Mouse (Mus musculus): ENCODE measurements around the gene Rabgap1l.
"Not testable (repeated sequence)": the region's sequence is repeated elsewhere in the genome, so short reads cannot be mapped to it uniquely, and the experiment has no call there.

The Rabgap1l gene

GRCm38 (mm10) chr1:160703813-160704212, 89.2 kb downstream of the Rabgap1l start:
- in situ Hi-C loops (cut with MboI, MseI), result no loop called here

GRCm38 (mm10) chr1:160693094-160693447, 99.9 kb downstream of the Rabgap1l start:
- in situ Hi-C loops (cut with MboI, MseI), result no loop called here

- in situ Hi-C loops (cut with MboI, MseI), result no loop called here
Observed at GRCm38 (mm10) chr1:160692224-160693093, 100.6 kb downstream of the Rabgap1l start.

GRCm38 (mm10) chr1:160691196-160691590, 101.8 kb downstream of the Rabgap1l start:
- in situ Hi-C loops (cut with MboI, MseI), result no loop called here

- in situ Hi-C loops (cut with MboI, MseI), result no loop called here
Observed at GRCm38 (mm10) chr1:160690516-160691195, 102.4 kb downstream of the Rabgap1l start.

GRCm38 (mm10) chr1:160689511-160689910, 103.5 kb downstream of the Rabgap1l start:
- in situ Hi-C loops (cut with MboI, MseI), result no loop called here

GRCm38 (mm10) chr1:160684251-160684650, 108.8 kb downstream of the Rabgap1l start:
- in situ Hi-C loops (cut with MboI, MseI), result no loop called here

GRCm38 (mm10) chr1:160681398-160682050, 111.5 kb downstream of the Rabgap1l start:
- in situ Hi-C loops (cut with MboI, MseI), result no loop called here

GRCm38 (mm10) chr1:160674763-160675162, 118.2 kb downstream of the Rabgap1l start:
- in situ Hi-C loops (cut with MboI, MseI), result no loop called here

GRCm38 (mm10) chr1:160672088-160672814, 120.8 kb downstream of the Rabgap1l start:
- in situ Hi-C loops (cut with MboI, MseI), result no loop called here

- in situ Hi-C loops (cut with MboI, MseI), result no loop called here
Observed at GRCm38 (mm10) chr1:160655806-160656470, 137.1 kb downstream of the Rabgap1l start.

- in situ Hi-C loops (cut with MboI, MseI), result no loop called here
Observed at GRCm38 (mm10) chr1:160651691-160652090, 141.3 kb downstream of the Rabgap1l start.

- in situ Hi-C loops (cut with MboI, MseI), result no loop called here
Observed at GRCm38 (mm10) chr1:160645416-160645815, 147.6 kb downstream of the Rabgap1l start.

- in situ Hi-C loops (cut with MboI, MseI), result no loop called here
Observed at GRCm38 (mm10) chr1:160628213-160628932, 164.6 kb downstream of the Rabgap1l start.

GRCm38 (mm10) chr1:160624354-160625120, 168.5 kb downstream of the Rabgap1l start:
- in situ Hi-C loops (cut with MboI, MseI), result not testable (repeated sequence)

- in situ Hi-C loops (cut with MboI, MseI), result no loop called here
Observed at GRCm38 (mm10) chr1:160618201-160618600, 174.8 kb downstream of the Rabgap1l start.

- in situ Hi-C loops (cut with MboI, MseI), result no loop called here
Observed at GRCm38 (mm10) chr1:160606425-160606824, 186.6 kb downstream of the Rabgap1l start.

GRCm38 (mm10) chr1:160603312-160603711, 189.7 kb downstream of the Rabgap1l start:
- in situ Hi-C loops (cut with MboI, MseI), result not testable (repeated sequence)

GRCm38 (mm10) chr1:160597369-160597768, 195.6 kb downstream of the Rabgap1l start:
- in situ Hi-C loops (cut with MboI, MseI), result no loop called here

GRCm38 (mm10) chr1:160596948-160597270, 196.1 kb downstream of the Rabgap1l start:
- in situ Hi-C loops (cut with MboI, MseI), result no loop called here

All from T-helper 2 cell (primary cell).